Mouse (Mus musculus) left cerebral cortex, adult 18-20 months (tissue): Measurements from ENCODE around the gene St6galnac5. TPM values are rescaled to one million over a fixed set of nuclear protein-coding genes. Genes with fewer than 3 reads are reported as not detected.

ENCODE experiments used
- DNase-seq, 2 experiments: peaks; one replicate each; pipeline ENCODE4 v3.0.0; 2021 to 2022; ENCODE audit warnings: low spot score in 2 of 2, mixed read lengths in 1 of 2
- total RNA-seq, 2 experiments: library from RNA; stranded (reverse); gene quantifications; 2 replicates each; pipeline ENCODE4 v1.2.3; 2021

Gene St6galnac5
- total RNA-seq, 2 experiments from 2014 or later = 29.9 to 37.4 TPM

DNA sequence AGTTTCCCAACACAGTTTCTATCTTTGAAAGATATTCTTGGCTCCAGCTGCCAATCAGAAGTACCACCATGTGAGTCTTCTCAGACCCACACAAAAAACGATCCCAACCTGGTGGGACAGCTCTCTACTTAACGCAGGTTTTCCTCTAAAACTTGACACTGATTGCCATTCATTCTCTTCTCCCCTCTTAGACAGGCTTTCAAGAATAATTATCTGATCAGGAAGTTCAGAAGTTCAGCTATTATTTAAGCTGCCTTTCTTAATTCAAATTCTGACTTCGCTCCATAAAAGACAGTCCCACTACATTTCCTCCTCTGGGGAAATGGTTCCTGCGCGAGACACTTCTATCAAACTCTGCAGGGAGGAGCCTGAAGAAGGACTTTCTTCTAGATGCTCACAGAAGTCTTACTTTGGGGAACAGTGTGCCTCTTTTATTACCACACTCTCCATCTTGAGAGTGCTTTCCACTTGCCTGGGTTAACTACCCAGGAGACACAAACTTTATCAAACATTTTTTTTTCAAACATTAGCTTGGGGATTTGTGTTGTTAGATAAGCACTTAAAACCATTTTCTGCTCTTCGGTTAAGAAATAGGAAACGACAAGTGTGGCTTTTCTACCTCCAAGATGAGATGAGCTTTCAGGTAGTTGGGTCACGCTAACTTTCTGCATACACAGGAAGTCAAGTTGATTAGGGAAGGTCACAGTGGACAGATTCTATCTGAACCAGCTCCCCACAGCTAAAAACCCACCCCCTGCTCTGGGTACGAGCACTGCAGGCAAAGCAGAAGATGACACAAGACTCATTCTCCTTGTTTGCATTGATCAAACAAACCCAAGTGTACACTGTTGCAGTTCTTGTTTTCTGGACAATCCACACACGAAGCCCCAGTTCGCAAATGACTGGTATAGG, 30.2 kb downstream of the St6galnac5 start:
- DNase-seq = no peak

DNA sequence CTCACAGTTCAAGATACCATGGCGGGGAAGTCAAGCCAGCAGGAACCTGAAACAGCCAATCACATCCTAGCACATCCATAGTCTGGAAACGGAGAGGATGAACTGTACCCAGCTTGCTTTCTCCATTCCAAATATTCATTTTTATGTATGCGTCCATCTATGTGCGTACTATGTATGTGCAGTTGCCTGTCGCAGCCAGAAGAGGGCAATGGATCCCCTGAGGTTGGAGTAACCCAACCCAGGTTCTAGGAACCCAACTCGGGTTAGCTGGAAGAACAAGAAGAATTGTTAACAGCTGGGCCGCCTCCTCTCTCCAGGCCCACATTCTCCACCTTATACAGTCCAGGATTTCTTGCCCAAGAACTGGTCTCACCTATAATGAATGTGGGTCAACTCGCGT, 31.1 kb downstream of the St6galnac5 start:
- no peak for DNase-seq

DNA sequence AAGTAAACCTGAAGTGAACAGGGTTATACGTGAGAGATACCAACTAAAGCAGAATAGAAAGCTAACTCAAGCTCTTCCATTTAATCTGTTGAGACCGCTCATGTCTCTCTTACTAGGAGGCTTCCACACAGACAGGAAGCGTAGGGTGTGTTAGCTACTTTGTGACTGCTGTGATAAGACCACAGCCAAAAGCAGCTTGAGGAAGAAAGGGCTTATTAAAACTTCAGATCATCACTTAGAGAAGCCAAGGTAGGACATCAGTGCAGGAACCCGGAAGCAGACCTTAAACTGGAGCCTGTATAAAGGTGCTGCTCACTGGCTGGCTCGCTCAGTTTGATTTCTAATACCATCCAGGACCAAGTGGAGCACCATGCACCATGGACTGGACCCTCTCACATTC, 31.7 kb downstream of the St6galnac5 start:
- no peak for DNase-seq

DNA sequence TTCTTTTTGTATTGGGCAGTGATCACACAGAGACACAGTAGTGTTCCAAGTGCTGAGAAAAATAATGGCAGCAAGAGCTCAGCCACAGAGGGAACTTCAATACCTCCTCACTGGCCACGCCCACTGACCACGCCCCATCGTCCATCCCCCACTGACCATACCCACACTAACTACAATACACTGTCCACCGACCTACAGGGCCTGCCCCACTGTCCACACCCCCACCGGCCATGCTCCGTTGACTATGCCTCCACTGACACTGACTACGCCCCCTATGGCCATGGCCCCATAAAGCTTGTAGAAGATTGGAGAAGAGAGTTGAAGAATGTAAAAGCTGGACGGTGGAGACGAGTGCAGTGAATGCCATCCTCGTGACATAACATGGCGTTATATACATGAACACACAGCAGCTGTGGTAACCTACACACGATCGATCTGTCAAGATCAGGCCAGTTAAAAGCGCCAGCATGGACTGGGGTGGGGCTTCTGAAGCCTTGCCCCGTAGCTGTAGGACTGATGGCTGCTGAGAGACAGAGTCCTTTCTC, 32.7 kb downstream of the St6galnac5 start:
- no peak for DNase-seq

DNA sequence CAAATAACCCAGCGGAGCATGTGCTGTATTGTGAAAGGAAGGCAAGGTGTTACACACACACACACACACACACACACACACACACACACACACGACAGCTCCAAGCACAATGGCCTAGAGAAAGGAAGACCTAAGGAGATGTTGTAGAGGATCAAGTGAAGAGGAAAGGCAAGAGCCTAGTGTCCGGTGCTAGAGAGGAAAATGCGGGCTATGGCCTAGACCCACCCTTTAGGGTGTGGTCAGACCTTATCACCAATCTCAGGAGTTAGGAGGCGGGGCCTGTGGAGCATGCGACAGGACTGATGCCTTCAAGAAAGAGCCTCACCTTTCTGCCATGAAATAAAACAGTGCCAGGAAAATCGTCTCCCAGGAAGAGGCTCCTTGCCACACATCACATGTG, 33.5 kb downstream of the St6galnac5 start:
- no peak for DNase-seq

DNA sequence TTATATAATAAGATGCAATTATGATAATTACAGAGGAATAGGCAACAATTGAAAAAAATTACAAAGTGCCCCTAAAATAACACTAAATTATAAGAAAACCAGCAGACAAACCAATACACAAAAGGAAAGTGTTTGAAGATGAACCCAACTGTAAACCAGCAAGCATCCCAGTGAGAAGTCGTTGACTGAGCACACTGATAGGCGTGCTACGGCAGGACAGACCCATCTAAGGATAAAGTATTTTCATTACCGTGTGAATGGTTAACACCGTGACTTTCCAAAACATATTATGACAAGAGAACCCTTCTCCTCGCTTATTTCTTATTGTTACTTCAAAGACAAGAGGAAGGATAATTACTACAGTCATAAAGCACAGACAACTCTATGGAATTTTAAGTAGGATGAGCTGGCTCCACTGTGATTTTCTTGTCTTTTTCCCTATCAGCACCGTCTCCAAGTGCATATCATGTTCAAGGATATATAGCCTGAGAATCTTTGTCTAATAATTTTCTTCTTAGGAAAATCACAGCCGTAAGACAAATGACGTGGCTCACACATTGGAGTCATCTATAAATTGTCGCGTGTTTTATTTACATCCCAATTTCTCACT, 34.9 kb downstream of the St6galnac5 start:
- no peak for DNase-seq

DNA sequence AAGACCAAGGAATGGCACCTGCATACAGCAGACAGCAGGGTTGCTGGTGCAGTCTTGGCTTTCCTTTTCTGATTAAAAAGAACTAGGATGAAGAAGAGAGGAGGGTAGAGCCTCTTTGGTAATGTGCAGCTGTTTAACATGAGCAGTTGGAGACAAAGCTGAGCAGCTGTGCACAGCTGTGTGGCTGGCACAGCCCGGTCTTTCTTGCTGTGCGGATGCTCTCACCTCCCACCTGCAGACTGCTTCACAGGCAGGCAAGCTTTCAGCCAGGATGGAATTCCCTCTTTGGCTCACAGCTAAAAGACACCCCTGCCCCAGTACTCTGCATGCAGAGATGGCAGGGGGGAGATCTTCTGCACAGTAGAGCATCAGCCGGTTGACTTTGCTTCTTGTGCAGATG, 37.3 kb downstream of the St6galnac5 start:
- DNase-seq = no peak

DNA sequence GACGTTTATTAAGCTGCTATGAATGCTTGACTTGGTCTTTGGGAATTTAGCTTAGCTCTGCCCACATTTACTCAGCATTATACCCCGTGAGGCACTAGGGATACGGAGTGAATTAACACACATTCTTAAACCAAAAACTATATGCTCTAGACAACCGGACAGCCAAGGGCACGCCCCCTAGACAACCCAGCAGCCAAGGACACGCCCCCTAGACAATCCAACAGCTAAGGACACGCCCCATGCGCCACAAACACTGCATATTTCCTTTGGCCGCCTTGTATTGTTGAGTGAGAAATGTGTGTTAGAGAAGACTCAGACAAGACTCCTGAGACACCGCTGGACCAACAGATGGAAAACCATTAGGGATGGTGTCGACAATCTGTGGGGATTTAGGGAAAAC, 39.1 kb downstream of the St6galnac5 start:
- no peak for DNase-seq

DNA sequence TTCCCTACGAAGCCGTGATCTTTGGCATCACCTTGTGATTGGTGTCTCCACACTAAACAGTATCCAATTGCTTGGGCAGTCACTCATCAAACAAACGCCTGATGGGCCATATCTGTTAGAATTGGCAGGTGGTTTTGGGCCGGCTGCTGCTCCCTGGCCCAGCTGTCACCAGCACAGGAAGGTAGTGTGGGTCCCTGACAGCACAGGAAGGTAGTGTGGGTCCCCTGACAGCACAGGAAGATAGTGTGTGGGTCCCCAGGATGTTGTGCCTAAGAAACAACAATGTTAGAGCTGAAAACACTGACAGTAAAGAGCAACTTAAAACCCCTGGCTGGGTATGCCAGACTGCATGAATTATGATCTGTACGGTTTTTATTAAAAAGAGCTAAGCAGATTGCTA, 40.4 kb downstream of the St6galnac5 start:
- no peak for DNase-seq

DNA sequence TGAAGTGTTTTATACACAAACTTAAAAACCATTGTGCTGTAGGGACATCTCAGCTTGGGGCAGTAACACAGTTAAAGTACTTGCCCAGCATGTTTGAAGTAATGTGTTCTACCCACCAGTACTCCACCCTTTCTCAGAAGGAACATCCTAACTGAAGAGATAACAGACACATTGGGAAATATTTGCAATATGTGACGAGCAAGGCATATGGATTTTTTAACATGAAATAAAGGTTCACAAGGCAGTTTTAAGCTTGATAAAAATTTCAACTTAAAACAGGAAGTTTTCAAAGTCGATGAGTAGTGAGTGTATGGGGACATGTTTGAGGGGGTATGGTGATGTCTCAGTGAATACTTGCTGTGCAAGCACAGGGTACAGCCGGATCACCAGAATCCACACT, 45.7 kb downstream of the St6galnac5 start:
- no peak for DNase-seq

DNA sequence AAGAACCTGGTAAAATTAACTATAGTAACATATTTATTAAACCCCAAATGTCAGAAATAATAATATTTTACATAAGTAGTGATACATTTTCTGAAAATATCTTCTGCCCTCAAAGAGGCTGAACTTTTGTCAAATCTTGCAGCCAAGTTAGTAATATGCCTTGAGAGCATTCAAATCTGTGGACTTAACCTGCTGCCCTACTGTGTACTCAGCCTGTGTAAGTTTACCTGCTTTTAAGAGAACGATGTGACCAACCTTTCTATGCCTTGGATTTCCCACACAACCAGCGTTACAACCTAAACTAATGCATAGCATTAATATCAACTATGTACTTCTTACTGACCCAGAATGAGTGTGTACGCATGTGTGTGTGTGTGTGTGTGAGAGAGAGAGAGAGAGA, 48.3 kb downstream of the St6galnac5 start:
- no peak for DNase-seq

DNA sequence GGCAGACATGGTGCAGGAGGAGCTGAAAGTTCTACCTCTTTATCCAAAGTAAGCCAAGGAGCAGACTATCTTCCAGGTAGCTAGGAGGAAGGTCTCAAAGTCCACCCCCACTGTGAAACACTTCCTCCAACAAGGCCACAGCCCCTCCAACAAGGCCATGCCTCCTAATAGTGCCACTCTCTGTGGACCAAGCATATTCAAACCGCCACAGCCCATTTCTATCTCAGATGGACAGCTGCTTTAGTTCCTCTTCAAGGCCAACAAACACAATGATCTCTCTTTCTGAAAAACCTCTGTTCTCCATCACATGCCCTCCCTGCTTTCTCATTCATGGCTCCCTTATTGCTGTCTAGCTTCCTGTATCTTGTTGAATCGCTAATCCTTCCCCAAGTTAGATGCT, 49.5 kb downstream of the St6galnac5 start:
- no peak for DNase-seq

DNA sequence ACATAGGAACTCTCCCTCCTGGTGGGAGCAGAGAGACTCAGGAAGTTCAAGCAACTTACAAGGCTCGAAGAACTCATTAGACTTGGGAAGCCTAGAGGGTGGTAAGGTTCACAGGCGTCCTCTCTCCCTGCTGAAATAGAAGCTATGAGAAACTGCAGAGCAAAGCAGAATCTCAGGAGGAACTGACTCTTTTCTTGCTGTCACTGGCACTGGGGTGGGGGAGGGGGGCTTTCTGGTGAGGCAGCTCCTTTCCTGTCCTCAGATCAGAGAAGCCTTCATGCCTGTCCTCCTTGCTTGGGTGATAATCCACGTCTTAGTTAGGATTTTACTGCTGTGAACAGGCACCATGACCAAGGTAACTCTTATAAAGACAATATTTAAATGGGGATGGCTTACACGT, 50.0 kb downstream of the St6galnac5 start:
- DNase-seq = no peak

DNA sequence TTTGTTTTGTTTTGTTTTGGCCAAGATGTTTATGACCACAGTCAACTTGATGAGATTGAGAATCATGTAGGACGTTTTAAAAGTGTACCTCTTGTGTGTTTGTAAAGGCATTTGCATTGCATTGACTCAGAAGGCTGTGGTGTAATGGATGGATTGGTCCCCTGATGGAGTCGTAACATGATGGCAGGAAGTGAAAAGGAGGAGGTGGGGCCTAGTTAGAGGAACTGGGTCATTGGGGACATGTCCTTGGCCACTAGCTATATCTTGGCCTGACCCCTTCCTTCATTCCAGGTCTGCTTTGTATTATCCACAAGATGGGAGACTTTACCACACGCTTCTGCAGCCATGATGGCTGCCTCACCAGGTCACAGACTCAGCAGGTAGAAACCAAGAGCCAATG, 50.7 kb downstream of the St6galnac5 start:
- DNase-seq = no peak

DNA sequence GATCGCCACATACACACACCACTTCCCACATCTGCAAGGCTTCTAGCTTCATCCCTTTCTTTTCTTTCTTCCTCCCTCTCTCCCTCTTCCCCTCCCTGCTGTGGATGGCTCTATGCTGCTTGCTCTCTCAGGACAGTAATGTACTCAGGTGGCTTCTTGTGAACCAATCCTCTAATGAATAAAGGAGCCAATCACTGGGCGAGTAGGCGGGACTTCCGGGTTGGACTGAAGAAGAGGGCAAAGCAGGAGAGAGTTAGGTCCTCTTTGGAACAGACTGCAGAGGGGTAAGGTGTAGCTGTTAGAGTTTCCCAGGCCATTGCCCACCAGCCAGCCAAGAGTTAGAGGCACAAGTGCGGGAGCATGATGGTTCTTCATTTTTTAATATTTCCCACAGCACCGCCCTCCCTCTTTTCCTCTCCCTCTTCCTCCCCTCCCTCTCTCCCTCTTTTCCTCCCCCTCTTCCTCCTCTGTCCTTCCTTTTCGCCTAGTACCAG, 52.2 kb downstream of the St6galnac5 start:
- no peak for DNase-seq

DNA sequence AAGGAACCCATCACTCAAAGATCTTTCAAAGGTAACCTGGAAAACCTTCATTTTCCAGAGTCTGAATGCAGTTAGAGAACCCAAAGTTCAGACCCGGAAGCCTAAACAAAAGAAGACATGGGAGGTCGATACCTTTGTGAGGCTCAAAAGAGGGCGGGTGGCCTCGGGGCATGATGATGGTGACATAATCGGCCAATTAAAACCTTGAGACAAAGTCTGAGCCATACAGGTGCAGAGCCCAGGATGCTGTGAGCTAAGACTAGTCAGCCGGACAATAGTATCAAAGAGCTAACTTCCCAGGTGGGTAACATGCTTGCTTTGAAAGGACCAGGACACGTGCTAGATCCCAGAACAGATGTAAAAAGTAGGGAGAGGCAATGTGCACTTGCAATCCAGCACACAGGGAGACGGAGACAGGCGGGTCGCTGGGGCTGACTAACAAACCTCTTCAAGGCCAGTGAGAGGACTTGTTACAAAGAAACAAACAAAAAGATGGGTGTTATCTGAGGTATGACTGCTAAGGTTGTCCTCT, 52.7 kb downstream of the St6galnac5 start:
- DNase-seq = no peak

DNA sequence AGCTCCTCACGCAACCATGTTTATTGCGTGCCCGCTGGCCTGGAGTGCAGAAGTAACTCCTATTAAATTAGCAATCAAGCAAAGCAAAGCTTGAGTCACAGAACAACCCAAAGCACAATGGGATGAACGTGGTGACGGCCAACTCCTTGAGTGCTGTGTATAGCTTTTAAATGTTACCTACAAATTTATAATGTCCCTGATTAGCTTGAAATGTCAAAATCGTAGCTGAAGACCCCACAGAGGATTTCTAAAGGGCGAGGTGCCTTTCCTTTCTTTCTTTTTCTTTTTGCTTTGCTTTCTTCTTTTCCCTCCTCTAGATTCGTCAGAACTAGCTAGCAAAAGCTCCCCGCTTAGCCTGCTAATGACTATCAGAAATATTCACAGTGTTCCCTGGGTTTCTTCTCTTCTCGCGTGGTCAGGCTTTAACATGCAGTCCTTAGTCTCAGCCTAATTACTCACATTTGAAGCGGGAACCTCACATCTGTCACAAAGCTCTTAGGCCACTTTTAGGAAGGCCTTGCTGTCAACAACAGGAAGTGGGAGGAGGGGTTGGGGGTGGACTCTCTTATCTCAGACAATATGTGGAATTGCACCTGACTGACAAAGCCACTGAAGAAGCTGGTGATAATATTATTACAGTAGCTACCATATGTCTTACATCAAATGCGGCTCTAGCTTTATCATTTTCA, 53.6 kb downstream of the St6galnac5 start:
- no peak for DNase-seq

DNA sequence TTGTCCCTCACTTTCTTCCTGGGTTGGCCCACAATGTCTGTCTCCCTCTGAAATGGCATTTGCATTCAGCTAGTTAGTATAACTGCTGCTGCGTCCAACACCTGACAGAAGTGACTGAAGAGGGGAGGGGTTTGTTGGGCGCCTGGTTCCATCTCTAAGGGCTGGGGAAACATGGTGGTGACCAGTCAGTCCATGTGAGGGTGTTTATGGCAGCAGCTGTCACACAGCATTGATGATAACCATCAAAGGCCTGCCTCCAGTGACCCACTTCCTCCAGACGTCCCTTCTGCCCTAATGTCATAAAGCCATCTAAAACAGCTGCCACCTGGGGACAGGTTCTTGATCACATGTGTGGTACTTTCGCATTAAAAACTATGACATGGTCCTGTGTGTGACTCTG, 55.9 kb downstream of the St6galnac5 start:
- DNase-seq = no peak

DNA sequence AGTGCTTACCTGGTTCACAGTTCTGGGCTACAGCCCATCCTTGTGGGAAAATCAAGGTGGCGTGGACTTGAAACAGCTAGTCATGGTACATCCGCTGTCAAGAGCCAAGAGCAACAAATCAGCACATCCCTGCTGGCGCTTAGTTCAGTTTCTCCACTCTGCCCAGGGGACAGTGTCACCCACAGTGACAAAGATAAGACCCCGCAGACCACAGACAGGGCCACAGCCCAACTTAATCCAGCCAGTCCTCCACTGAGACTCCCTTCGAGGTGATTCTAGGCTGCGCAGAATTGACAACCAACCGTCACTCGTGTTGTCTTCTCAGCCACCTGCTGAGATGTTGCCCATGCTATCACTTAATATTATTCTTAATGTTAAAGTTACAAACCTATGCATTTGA, 56.7 kb downstream of the St6galnac5 start:
- no peak for DNase-seq

DNA sequence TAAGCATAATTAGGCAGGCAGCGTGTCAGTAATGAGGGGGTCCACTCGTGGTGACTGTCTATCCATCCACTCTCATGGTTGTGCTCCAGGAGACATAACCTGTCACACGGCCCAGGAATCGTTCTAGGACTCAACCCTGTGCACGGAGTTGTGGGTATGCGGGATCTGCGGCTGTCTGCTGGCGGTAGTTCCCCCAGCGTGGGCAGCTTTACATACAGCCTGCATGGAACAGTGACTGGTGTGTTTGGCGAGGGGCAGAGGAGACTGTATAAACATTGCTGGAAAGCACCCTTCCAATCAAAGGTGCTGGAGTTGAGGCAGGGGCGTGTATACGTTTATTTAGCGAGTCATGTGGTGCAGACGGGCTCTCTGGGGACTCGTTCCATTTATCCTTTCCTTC, 58.5 kb downstream of the St6galnac5 start:
- DNase-seq = no peak

DNA sequence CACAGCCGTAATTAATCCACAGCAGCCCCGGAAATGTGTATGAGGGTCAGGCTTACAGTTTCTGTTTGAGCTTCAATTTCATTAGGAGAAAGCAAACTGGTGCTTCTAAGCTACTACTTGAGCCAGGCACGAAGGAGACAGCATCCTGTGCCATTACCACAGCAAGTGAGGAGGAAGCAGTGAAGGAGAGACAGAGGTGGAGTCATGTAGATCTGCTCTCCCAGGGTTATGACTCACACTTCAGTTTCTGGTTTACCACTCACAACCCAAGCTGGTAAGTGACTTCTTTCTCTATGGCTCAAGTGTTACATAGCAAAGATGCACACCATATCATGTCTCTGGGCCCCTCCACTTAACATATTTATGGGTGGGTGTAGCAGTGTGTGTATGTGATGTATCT, 61.7 kb downstream of the St6galnac5 start:
- peak in 1 of 2 experiments; percentile 19 for DNase-seq
